Mouse (Mus musculus) liver, adult 2 months (tissue): ENCODE measurements at regions not wholly inside any gene's neighbourhood (a gene's known extent, or its start where the extent isn't known, plus 50 kb on each side); places are given as distances from the start of the nearest gene placed in this dataset.

Experiments used
- DNase-seq: peaks from one replicate; pipeline ENCODE4 v3.0.0-alpha.2; 2011; ENCODE audit warnings: low read depth, low spot score; ENCODE audit errors: extremely low read depth
- H3K27ac ChIP-seq: fragments of 200-500 bp; replicated peaks from 2 replicates; pipeline ENCODE4 v1.5.1; 2012; ENCODE audit warnings: low read depth, mild to moderate bottlenecking, control low read depth, inconsistent platforms, low read length; ENCODE audit not compliant: insufficient read depth
- H3K27me3 ChIP-seq: fragments of 200-500 bp; 2 replicates; pipeline ENCODE4 v1.6.1; 2012; ENCODE audit warnings: mild to moderate bottlenecking, moderate library complexity, low read length, inconsistent platforms; ENCODE audit not compliant: control insufficient read depth, insufficient read depth
- H3K36me3 ChIP-seq: fragments of 200-500 bp; 2 replicates; pipeline ENCODE4 v1.6.1; 2012; ENCODE audit warnings: low read length, inconsistent platforms; ENCODE audit not compliant: control insufficient read depth, insufficient read depth
- H3K4me1 ChIP-seq: fragments of 200-500 bp; 2 replicates; pipeline ENCODE4 v1.6.1; 2011; ENCODE audit warnings: low read length; ENCODE audit not compliant: control insufficient read depth, insufficient read depth
- H3K4me3 ChIP-seq: fragments of 200-500 bp; 2 replicates; pipeline ENCODE4 v1.5.1; 2011; ENCODE audit warnings: low read depth, mild to moderate bottlenecking, control low read depth, low read length, moderate library complexity; ENCODE audit not compliant: insufficient read depth
- H3K79me2 ChIP-seq: fragments of 200-500 bp; 2 replicates; pipeline ENCODE4 v1.6.1; 2012; ENCODE audit warnings: inconsistent platforms, mild to moderate bottlenecking, low read length, moderate library complexity; ENCODE audit not compliant: control insufficient read depth, insufficient read depth
- H3K9ac ChIP-seq: fragments of 200-500 bp; 2 replicates; pipeline ENCODE4 v1.6.1; 2012; ENCODE audit warnings: low read depth, mild to moderate bottlenecking, control low read depth, inconsistent platforms, low read length
- CTCF ChIP-seq: fragments of 200-500 bp; IDR thresholded peaks from 2 replicates; pipeline ENCODE4 v1.5.1; 2011; ENCODE audit warnings: low read depth, low read length, control low read depth
- POLR2A ChIP-seq: fragments of 200-500 bp; IDR thresholded peaks from 2 replicates; pipeline ENCODE4 v1.6.1; 2011; ENCODE audit warnings: low read length, control low read depth; ENCODE audit not compliant: insufficient read depth; ENCODE audit errors: extremely low read depth
- WGBS: fragments of 180-500 bp; shearing (Covaris S2); methylation state at CpG from one replicate; pipeline ENCODE4 v1.1.7; 2018; 5-methylcytosine and 5-hydroxymethylcytosine counted together

- H3K79me2 ChIP-seq: no peaks in the 10 kb centered on the region
- H3K27ac ChIP-seq: no peak overlapping the region
- no peak overlapping the region for H3K4me3 ChIP-seq
- no peaks in the 10 kb centered on the region for H3K36me3 ChIP-seq
- H3K9ac ChIP-seq: no peak overlapping the region
- no peaks in the 10 kb centered on the region for H3K4me1 ChIP-seq
- TF ChIP-seq CTCF (no peak), POLR2A (no peak)
- H3K27me3 ChIP-seq: no peaks in the 10 kb centered on the region
- DNase-seq: no peak
Measured at GRCm38 (mm10) chr8:62555842-62556241, 395.0 kb upstream of the Spock3 start.

- 65% methylated on average over 4 of the region's 4 CpGs for WGBS
- peak; percentile 3 for DNase-seq
- no peaks in the 10 kb centered on the region for H3K27me3 ChIP-seq
- no peak overlapping the region for H3K27ac ChIP-seq
- TF ChIP-seq POLR2A: no peak
- no peak for TF ChIP-seq CTCF
- no peaks in the 10 kb centered on the region for H3K36me3 ChIP-seq
- no peak overlapping the region for H3K4me3 ChIP-seq
- H3K79me2 ChIP-seq: no peaks in the 10 kb centered on the region
- no peaks in the 10 kb centered on the region for H3K4me1 ChIP-seq
- no peak overlapping the region for H3K9ac ChIP-seq
Measured at GRCm38 (mm10) chr8:62575817-62576231, 375.0 kb upstream of the Spock3 start.

- H3K36me3 ChIP-seq: no peaks in the 10 kb centered on the region
- TF ChIP-seq CTCF (no peak), POLR2A (no peak)
- peak; percentile 28 for DNase-seq
Measured at GRCm38 (mm10) chr8:62599281-62599680, 351.5 kb upstream of the Spock3 start.

DNA sequence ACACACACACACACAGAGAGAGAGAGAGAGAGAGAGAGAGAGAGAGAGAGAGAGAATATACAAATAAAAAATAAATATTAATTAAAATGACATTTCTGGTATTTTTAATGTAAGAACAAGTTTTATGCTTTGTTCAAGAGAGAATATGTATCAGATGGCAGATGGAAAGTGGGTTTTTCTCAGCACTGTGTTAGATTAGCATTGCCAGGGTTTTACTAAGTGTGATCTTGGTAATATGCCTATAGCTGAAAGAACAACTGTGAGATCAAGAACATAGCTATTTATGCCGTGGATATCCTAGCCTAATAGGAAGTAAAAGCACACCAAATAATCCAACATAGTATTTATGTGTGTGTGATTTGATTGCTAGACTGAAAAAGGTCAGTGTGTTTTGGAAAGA, 344.7 kb upstream of the Spock3 start:
- Histone ChIP-seq H3K79me2 (no peaks in the 10 kb centered on the region), H3K9ac (no peak overlapping the region), H3K27me3 (no peaks in the 10 kb centered on the region), H3K36me3 (no peaks in the 10 kb centered on the region), H3K27ac (no peak overlapping the region), H3K4me3 (no peak overlapping the region), H3K4me1 (no peaks in the 10 kb centered on the region)
- WGBS: 69% methylated on average over 1 of the region's 1 CpGs
- DNase-seq: no peak
- TF ChIP-seq POLR2A (no peak), CTCF (no peak)

More at GRCm38 (mm10) chr8:62599281-62599680, 351.5 kb upstream of the Spock3 start:
- H3K4me1 ChIP-seq: no peaks in the 10 kb centered on the region
- no peak overlapping the region for H3K9ac ChIP-seq
- H3K27me3 ChIP-seq: no peaks in the 10 kb centered on the region
- H3K4me3 ChIP-seq: no peak overlapping the region
- no peak overlapping the region for H3K27ac ChIP-seq
- no peaks in the 10 kb centered on the region for H3K79me2 ChIP-seq

DNA sequence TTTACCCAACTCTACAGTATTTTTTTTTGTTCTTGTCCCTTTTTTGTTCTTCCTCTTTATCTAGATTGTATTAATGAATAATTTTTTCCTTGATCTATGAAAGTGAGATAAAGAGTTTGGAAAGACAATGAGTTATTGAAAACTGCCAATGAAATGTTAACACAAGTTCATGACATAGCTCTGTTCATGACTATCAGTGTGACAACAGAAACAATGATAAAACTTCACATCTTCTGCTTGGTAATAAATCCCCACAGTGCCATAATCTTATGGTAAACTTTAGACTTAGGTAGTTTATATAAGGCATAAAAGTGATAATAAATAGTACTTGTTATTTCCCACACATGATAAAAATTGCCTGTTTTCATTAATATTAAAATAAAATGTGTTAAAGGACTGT, 330.8 kb upstream of the Spock3 start:
- Histone ChIP-seq H3K9ac (no peak overlapping the region), H3K27ac (no peak overlapping the region), H3K4me1 (no peaks in the 10 kb centered on the region), H3K79me2 (no peaks in the 10 kb centered on the region), H3K4me3 (no peak overlapping the region), H3K36me3 (no peaks in the 10 kb centered on the region), H3K27me3 (no peaks in the 10 kb centered on the region)
- DNase-seq: no peak
- no peak for TF ChIP-seq CTCF
- TF ChIP-seq POLR2A: no peak

DNA sequence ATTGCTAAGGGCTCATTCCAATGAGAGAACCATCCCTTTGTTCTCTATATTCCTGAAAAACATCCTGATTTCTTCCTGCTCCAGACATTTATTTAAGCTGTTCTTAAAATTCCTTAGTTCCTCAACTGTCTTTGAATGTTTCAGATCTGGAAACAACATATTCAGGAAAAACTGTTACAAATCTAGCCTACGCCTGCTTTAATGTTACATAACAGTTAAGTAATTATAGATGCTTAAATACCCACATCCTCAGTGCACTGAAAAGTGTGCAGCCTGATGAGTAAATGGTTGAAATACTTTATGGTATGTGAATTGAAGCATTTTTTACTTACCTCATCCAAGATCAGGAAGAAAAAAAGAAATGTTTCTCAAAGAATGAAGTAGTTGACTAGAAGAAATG, 329.6 kb upstream of the Spock3 start:
- H3K27me3 ChIP-seq: no peaks in the 10 kb centered on the region
- H3K79me2 ChIP-seq: no peaks in the 10 kb centered on the region
- 88% methylated on average over 1 of the region's 1 CpGs for WGBS
- H3K27ac ChIP-seq: no peak overlapping the region
- no peaks in the 10 kb centered on the region for H3K36me3 ChIP-seq
- no peak overlapping the region for H3K4me3 ChIP-seq
- TF ChIP-seq POLR2A: no peak
- TF ChIP-seq CTCF: no peak
- DNase-seq: no peak
- no peak overlapping the region for H3K9ac ChIP-seq
- H3K4me1 ChIP-seq: no peaks in the 10 kb centered on the region
